Mouse (Mus musculus) spleen, adult 2 months (tissue): ENCODE measurements around the gene Dgat2.

ENCODE experiments used
- CTCF ChIP-seq: fragments of 200-500 bp; IDR thresholded peaks from 2 replicates; pipeline ENCODE4 v1.5.1; 2011; ENCODE audit warnings: mild to moderate bottlenecking, inconsistent platforms; ENCODE audit not compliant: insufficient read depth, insufficient read length, insufficient replicate concordance; ENCODE audit errors: extremely low read depth
- POLR2A ChIP-seq: fragments of 200-500 bp; IDR thresholded peaks from 2 replicates; pipeline ENCODE4 v1.6.1; 2011; ENCODE audit warnings: low read depth, low read length, inconsistent platforms

DNA sequence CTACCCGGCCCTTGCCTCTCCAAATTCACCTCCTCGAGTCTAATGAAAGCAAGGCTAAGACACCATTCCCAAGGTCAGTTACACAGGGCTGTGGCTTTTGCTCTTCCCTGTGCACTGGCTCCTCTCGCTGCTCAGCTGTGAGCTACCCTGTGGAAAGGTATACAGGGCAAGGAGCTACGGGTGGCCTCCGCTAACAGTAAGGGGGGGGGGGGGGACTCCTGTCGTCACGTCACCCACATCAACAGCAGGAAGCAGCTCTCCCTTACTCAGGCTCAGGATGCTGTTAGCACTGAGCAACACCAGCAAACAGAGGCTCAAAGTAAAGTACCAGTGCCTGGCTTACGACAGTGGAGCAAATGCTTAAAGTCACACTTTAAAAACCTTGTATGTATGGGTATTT lies 29.8 kb downstream of the Dgat2 start:
- TF ChIP-seq CTCF (no peak), POLR2A (no peak)
